Mouse (Mus musculus) liver, postnatal 0 days (tissue): Measurements from ENCODE around the gene Fam173a.

Experiments used
- CTCF ChIP-seq: sonication (generic); IDR thresholded peaks from 2 replicates; pipeline ENCODE4 v1.5.1; 2016; ENCODE audit warnings: antibody characterized with exemption, low read depth
- EP300 ChIP-seq: IDR thresholded peaks from 2 replicates; pipeline ENCODE4 v1.6.1; 2016; ENCODE audit warnings: antibody characterized with exemption, low read depth, mild to moderate bottlenecking

DNA sequence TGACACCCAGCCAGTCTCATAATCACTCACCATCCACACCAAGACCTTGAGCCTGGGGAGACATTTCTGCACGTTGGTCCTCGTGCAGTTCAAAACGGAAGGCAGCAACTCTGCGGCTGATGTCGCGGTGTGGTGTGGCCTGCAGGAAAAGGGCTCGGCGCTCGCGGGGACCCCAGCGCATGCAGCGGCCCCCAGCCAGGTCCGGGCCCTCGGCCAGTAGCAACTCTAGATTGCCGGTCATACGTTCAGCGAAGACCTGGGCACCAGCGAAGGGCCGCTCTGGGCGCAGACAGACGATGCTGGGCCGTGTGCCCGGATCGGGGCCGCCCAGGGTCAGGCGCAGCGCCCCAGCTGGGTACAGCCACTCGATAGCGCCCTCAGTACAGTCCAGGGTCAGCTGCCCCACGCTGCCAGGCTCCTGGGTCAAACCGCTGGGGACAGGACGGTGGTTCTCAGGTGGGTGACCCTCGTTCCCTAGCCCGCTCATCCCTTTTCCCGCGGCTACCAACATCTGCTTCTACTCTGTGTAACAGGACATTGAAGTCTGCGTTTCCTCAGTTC, 3.6 kb upstream of the Fam173a start:
- TF ChIP-seq CTCF (no peak), EP300 (no peak)
